Mouse (Mus musculus): ENCODE results near the gene 2410137M14Rik.

Gene 2410137M14Rik

GRCm38 (mm10) chr17:36948286-36948685 lies 32.8 kb downstream of the 2410137M14Rik start:
- ATAC-seq (ENCODE audit: low TSS enrichment), result no peak

GRCm38 (mm10) chr17:36947051-36947819 lies 33.8 kb downstream of the 2410137M14Rik start:
- peak; percentile 22; the same call in 1 of the 2 replicates for ATAC-seq (ENCODE audit: low TSS enrichment)

GRCm38 (mm10) chr17:36944121-36944775 lies 36.8 kb downstream of the 2410137M14Rik start:
- no peak for ATAC-seq (ENCODE audit: low TSS enrichment)

DNA sequence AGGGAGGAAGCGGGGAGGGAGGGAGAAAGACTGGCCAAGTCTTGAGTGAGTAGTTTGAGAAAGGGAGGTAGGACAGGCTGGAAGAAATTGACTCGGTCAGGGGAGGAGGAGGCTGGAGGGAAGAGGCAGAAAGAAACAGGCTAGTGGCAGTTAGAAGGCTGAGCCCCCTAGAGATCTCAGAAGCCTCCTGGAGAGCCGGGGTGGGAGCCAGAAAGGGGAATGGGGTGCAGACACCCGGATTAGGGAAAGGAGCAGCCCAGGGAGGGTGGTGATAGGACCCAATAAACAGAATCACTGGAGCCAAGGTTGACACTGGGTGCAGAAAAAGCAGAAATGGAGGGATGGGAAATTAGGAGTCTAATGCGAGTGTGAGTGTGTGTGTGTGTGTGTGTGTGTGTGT lies 37.3 kb downstream of the 2410137M14Rik start:
- no peak for ATAC-seq (ENCODE audit: low TSS enrichment)

DNA sequence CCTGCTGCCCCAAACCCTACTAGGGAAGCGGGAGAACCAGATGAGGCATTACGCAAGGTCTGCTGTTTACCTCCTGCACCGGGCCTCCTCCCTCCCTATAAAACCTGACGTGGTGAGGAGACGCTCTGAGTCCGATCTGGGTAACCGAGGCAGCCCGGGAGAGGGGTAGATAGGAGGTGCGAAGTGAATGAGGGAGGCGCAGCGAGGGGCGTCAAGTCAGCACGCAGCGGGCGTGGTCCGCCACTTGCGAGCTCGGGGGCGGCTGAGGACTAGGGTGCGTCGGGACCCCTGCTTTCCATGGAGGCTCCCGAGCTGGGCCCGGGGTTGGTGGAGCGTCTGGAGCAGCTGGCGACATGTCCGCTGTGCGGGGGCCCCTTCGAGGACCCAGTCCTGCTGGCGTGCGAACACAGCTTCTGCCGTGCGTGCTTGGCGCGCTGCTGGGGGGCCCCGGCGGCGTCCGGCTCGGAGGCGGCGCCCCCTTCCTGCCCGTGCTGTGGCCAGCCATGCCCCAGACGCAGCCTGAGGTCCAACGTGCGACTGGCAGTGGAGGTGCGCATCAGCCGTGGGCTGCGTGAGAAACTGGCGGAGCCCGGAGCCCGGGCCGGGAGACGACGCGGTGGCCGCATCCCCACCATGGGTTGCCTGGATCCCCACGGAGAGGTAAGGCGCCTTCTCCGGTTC lies 38.1 kb downstream of the 2410137M14Rik start, which contains the start of gene Rnf39:
Gene Rnf39 (plus strand): TSS at position 128 of the 681 bp plus-strand sequence.
- ATAC-seq (ENCODE audit: low TSS enrichment), result peak; percentile 58

- ATAC-seq (ENCODE audit: low TSS enrichment), result peak; percentile 62
These were observed 38.6 kb downstream of the 2410137M14Rik start for GRCm38 (mm10) chr17:36942391-36942790.

DNA sequence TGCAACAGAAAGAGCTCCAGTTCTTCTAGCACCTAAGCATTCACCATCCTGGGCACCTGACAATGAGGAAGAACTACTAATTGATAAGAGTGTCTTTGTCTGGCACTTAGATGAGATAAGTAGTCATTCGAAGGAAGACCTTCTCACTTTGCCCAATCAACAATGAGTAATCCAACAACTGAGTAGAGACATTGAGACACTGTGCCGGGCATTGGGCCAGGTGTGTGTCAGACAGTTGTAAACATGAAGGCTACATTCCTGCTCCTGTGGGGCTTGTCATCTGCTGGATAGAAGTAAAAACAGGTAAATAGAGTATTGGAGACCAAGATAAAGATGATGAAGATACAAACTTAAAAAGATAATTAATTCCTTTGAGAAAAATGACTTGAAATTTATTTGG lies 43.0 kb downstream of the 2410137M14Rik start:
- no peak for ATAC-seq (ENCODE audit: low TSS enrichment)

DNA sequence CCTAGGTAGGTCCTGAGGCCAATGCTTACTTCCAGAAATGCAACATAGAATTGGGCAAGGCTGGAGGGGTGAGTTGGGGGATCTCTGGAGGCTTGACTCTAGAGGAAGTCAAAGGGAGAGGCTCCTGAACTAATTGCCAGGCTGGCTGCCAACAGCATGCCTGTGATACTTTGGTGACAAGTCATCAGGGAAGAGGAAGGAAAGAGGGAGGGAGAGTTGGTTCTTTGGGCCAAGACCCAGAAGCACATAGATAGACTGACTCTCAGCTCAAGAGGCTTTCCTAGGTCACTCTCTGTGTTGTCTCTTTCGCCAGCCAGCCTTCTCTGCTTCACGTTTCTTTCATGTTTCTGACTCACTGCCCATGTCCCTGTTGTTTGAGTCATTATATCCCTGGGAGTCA lies 49.2 kb downstream of the 2410137M14Rik start:
- no peak for ATAC-seq (ENCODE audit: low TSS enrichment)

- ATAC-seq (ENCODE audit: low TSS enrichment), result peak; percentile 90
These were observed 49.9 kb downstream of the 2410137M14Rik start for GRCm38 (mm10) chr17:36931130-36931529.

DNA sequence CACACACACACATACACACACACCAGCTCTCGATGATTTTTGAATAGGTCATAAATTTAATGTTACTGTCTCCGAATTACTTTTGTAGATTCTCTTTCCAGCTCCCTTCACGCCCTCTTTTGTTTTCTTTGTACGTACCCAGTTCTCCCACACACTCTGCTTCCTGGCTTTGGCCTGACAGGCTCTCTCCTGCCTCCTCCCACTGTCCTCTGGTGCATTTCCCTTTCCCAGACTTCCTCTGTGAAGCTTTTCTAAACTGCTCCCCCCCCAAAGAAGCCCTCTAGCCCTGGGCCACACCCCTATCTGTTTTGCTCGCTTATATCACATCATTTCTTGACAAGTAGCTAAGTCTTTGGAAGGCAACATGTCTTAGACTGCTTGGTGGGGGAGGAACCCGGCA lies 50.8 kb downstream of the 2410137M14Rik start:
- ATAC-seq (ENCODE audit: low TSS enrichment), result peak; percentile 51; the same call in 1 of the 2 replicates

GRCm38 (mm10) chr17:36929236-36929932 lies 51.7 kb downstream of the 2410137M14Rik start:
- 0 out of 2 replicates have a peak, but pooled peaks have one; percentile 43 for ATAC-seq (ENCODE audit: low TSS enrichment)
